Mouse (Mus musculus): ENCODE measurements around the gene Rab23. TPM values are rescaled to one million over a fixed set of nuclear protein-coding genes. Genes with fewer than 3 reads are reported as not detected.
A peak's percentile ranks its signal among the peaks of the same experiment; 100 is the strongest.

The Rab23 gene
- polyA plus RNA-seq, 1 experiment from 2014 or later = 21.3 TPM

DNA sequence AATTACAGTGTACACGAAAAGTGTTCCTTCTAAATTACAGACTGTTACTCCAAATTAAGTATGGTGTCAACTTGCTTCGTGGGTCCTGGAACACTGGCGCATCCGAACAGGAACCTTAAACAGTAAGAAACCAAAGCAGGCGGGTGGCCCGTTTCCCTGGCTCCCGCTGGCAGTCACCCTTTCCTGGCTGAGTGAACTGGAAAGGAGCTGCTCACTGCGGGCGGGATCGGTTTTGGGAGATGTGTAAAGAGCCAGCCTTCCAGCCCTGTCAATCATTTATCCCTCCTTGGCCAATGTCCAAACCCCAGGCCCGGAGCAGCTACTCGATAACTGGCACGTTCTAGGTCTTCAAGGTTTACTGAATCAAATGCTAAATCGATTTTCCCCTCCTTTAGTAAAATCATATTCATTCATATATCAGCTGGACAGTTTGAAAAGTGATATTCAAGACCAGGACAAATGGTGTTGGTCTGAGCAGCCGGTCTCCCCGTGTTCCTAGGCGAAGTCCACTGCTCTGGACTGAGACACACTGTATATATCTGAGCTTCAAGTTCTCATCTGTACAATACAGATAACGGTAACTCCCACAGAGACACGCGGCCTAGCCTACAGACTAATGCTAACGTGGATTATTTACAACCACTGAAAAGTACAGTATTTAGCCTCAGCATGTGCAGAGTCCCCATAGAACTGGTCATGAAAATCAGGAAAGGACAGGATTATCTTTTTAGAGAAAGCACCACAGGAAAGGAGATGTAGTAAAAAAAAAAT is 35.5 kb downstream of the Rab23 start:
- ATAC-seq (ENCODE audit: low read depth) (no peak), DNase-seq (ENCODE audit: low spot score) (peak; percentile 36)
- no peak overlapping the region for H3K4me3 ChIP-seq (ENCODE audit: low read depth, low read length)
- H3K9ac ChIP-seq (ENCODE audit: low read depth, low read length) = no peak overlapping the region
- no peaks in the 10 kb centered on the region for H3K36me3 ChIP-seq (ENCODE audit: control insufficient read depth, insufficient read depth, low read length)
- H3K4me2 ChIP-seq (ENCODE audit: low read depth, low read length) = peak overlapping the region; percentile 92; the same call in 1 of the 2 replicates
- H3K4me1 ChIP-seq (ENCODE audit: control insufficient read depth, insufficient read depth, low read length) = peaks cover 12% of the 10 kb centered on the region
- H3K27ac ChIP-seq (replicated peaks; ENCODE audit: low read depth, low read length) = no peak overlapping the region
- no peaks in the 10 kb centered on the region for H3K27me3 ChIP-seq (replicated peaks; ENCODE audit: control insufficient read depth, insufficient read depth, low read length)
- WGBS = 78% methylated on average over 21 of the region's 21 CpGs
- H3K9me3 ChIP-seq (ENCODE audit: control insufficient read depth, low read length) = no peaks in the 10 kb centered on the region

DNA sequence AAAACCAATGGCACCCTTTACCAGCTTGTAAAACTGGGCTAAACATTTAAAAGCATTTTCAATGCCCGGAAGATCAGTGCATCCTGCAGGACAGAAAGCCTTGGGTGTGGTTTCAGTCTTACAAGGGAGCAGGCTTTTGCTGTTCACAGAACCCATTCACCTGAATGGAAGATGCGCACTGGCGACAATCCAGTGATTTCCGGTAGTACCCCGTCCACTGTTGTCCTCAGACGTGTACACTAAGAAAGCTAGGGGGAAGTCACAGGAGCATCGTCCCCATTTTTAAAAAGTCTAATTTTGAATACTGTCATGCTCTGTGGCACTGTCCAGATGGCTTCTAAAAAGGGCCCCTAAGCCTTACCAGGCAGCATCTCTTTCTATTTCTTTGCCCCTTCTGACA is 36.1 kb downstream of the Rab23 start:
- H3K36me3 ChIP-seq (ENCODE audit: control insufficient read depth, insufficient read depth, low read length) = peaks cover 6% of the 10 kb centered on the region; the same call in 1 of the 2 replicates
- H3K9ac ChIP-seq (ENCODE audit: low read depth, low read length) = 0 out of 2 replicates have a peak overlapping the region, but pooled peaks have one; percentile 0
- DNase-seq (ENCODE audit: low spot score) (no peak), ATAC-seq (ENCODE audit: low read depth) (no peak)
- 88% methylated on average over 7 of the region's 7 CpGs for WGBS
- H3K27ac ChIP-seq (replicated peaks; ENCODE audit: low read depth, low read length) = no peak overlapping the region
- peaks cover 12% of the 10 kb centered on the region for H3K4me1 ChIP-seq (ENCODE audit: control insufficient read depth, insufficient read depth, low read length)
- H3K4me3 ChIP-seq (ENCODE audit: low read depth, low read length) = peak overlapping the region; percentile 77; the same call in 1 of the 2 replicates
- H3K4me2 ChIP-seq (ENCODE audit: low read depth, low read length) = peak overlapping the region; percentile 92
- no peaks in the 10 kb centered on the region for H3K27me3 ChIP-seq (replicated peaks; ENCODE audit: control insufficient read depth, insufficient read depth, low read length)
- no peaks in the 10 kb centered on the region for H3K9me3 ChIP-seq (ENCODE audit: control insufficient read depth, low read length)

DNA sequence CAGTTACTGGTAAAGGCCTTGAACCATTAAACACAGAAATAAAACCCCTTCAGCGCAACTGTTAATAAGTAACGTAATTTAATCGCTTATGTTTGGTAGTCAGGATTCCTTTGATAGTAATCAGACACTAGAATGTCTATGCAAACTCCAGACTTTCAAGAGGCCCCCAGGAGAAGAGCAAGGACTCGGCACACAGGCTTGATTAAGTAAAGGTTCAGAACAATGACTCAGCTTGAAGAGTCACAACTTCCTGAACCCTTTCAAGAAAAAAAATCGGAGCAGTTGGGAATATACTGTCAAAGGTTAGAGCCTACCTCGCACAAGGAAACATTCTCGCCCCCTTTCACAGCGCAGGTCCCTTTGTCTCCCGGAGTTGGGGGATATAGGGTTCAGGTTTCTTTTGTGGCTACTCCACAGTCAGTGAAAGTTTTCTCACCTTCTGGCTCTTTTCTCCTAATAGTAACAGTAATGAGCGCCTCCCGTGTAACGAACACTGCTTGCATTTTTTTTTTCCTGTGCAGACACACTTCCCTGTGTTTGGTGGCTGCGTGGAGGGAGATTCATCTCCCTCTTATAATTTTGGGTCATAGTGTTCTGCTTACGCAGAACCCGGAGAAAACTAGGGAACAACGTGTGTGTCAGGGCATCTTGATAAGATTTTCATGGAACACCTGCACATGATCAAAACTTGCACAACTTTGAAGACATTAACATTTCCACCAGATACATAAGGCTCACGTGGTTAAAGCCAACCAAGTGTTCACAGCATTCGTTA is 36.8 kb downstream of the Rab23 start:
- Histone ChIP-seq H3K4me3 (ENCODE audit: low read depth, low read length) (peak overlapping the region; percentile 77), H3K27me3 (replicated peaks; ENCODE audit: control insufficient read depth, insufficient read depth, low read length) (no peaks in the 10 kb centered on the region), H3K9me3 (ENCODE audit: control insufficient read depth, low read length) (no peaks in the 10 kb centered on the region), H3K36me3 (ENCODE audit: control insufficient read depth, insufficient read depth, low read length) (peaks cover 11% of the 10 kb centered on the region; the same call in 1 of the 2 replicates), H3K4me1 (ENCODE audit: control insufficient read depth, insufficient read depth, low read length) (peaks cover 12% of the 10 kb centered on the region), H3K27ac (replicated peaks; ENCODE audit: low read depth, low read length) (no peak overlapping the region), H3K9ac (ENCODE audit: low read depth, low read length) (peak overlapping the region; percentile 87; the same call in 1 of the 2 replicates), H3K4me2 (ENCODE audit: low read depth, low read length) (peak overlapping the region; percentile 92)
- 18% methylated on average over 18 of the region's 18 CpGs for WGBS
- ATAC-seq (ENCODE audit: low read depth) = no peak
- no peak for DNase-seq (ENCODE audit: low spot score)

DNA sequence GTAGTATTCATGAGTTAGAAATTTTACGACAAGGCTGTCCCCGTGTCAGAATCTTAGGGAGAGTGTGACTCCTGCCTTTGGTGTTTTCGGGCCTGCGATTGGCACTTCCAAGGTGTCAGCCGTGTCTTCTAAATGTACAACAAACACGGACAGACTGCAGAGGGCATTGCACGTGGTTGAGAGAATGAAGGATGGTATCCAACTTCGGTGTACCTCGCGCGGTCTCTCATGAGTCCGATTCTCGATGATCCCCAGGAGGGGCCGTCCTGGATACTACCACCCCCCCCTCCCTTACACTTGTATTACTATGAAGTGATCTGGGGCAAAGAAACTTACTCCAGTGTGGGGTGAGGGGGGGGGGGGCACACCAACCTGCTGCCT is 37.3 kb downstream of the Rab23 start:
- peak; percentile 24; the same call in 1 of the 2 replicates for ATAC-seq (ENCODE audit: low read depth)
- Histone ChIP-seq H3K4me3 (ENCODE audit: low read depth, low read length) (peak overlapping the region; percentile 77), H3K27me3 (replicated peaks; ENCODE audit: control insufficient read depth, insufficient read depth, low read length) (no peaks in the 10 kb centered on the region), H3K4me2 (ENCODE audit: low read depth, low read length) (peak overlapping the region; percentile 92), H3K9me3 (ENCODE audit: control insufficient read depth, low read length) (no peaks in the 10 kb centered on the region), H3K4me1 (ENCODE audit: control insufficient read depth, insufficient read depth, low read length) (peaks cover 12% of the 10 kb centered on the region), H3K36me3 (ENCODE audit: control insufficient read depth, insufficient read depth, low read length) (peaks cover 17% of the 10 kb centered on the region; the same call in 1 of the 2 replicates), H3K9ac (ENCODE audit: low read depth, low read length) (peak overlapping the region; percentile 87), H3K27ac (replicated peaks; ENCODE audit: low read depth, low read length) (no peak overlapping the region)
- DNase-seq (ENCODE audit: low spot score) = peak; percentile 17
- 3% methylated on average over 14 of the region's 14 CpGs for WGBS

DNA sequence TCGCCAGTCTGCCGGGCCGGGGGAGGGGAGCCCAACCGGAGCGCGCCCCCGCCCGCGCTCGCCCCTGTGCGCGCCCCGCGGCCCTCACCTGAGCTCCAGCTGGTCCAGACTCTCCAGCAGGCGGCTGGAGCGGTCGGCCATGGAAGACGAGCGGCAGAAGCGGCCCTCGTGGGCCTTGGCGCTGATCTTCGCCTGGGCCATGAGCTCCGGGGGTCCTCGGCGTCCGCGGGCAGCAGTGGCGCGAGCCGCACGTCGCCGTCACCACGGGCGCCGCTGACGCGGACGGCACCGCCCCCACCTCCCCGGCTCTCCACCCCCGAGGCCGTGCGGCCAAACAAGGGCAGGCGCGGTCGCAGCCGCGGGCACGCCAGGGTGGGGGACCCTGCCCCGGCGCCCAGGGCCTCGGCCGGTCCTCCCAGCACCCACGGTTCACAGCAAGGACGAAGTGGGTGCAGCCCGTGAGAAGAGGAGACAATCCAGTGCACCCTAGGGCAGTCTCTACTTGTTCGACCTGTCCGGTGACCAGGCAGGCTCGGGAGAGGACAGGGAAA is 37.9 kb downstream of the Rab23 start, which contains the start of gene Bag2:
Gene Bag2, minus strand, starts transcription at position 305 of the 551 bp plus-strand sequence.
- Histone ChIP-seq H3K27me3 (replicated peaks; ENCODE audit: control insufficient read depth, insufficient read depth, low read length) (no peaks in the 10 kb centered on the region), H3K27ac (replicated peaks; ENCODE audit: low read depth, low read length) (peak within 1 kb of the TSS; percentile 65; the same call in 1 of the 2 replicates), H3K4me1 (ENCODE audit: control insufficient read depth, insufficient read depth, low read length) (peaks cover 12% of the 10 kb centered on the region), H3K9me3 (ENCODE audit: control insufficient read depth, low read length) (no peaks in the 10 kb centered on the region), H3K9ac (ENCODE audit: low read depth, low read length) (peak within 1 kb of the TSS; percentile 87), H3K4me2 (ENCODE audit: low read depth, low read length) (peak within 1 kb of the TSS; percentile 92), H3K4me3 (ENCODE audit: low read depth, low read length) (peak within 1 kb of the TSS; percentile 77), H3K36me3 (ENCODE audit: control insufficient read depth, insufficient read depth, low read length) (peaks cover 22% of the 10 kb centered on the region; the same call in 1 of the 2 replicates)
- DNase-seq (ENCODE audit: low spot score) (peak; percentile 52), ATAC-seq (ENCODE audit: low read depth) (peak; percentile 85)
- 0% methylated on average over 19 of the region's 61 CpGs for WGBS

DNA sequence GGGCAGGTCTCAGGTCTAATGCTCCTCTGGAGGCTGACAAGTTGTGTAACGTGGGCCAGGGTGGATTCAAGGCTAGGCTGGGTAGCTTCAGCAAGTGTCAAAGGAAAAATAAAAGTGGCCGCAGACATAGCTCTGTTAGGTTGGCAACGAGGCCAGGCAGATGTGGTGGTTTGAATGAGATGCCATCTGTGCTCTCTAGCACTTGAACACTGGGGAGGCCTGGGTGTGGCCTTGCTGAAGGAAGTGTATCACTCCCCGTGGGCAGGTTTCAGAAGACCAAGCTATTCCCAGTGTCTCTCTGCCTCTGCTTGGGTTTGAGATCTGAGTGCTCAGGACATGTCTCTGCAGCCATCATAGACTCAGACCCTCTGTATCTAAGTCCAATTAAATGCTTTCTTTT is 38.8 kb downstream of the Rab23 start:
- no peaks in the 10 kb centered on the region for H3K27me3 ChIP-seq (replicated peaks; ENCODE audit: control insufficient read depth, insufficient read depth, low read length)
- no peak overlapping the region for H3K4me3 ChIP-seq (ENCODE audit: low read depth, low read length)
- 0 out of 2 replicates have a peak overlapping the region, but pooled peaks have one; percentile 92 for H3K4me2 ChIP-seq (ENCODE audit: low read depth, low read length)
- no peak for ATAC-seq (ENCODE audit: low read depth)
- H3K9ac ChIP-seq (ENCODE audit: low read depth, low read length) = no peak overlapping the region
- peaks cover 12% of the 10 kb centered on the region for H3K4me1 ChIP-seq (ENCODE audit: control insufficient read depth, insufficient read depth, low read length)
- no peak for DNase-seq (ENCODE audit: low spot score)
- no peaks in the 10 kb centered on the region for H3K9me3 ChIP-seq (ENCODE audit: control insufficient read depth, low read length)
- H3K36me3 ChIP-seq (ENCODE audit: control insufficient read depth, insufficient read depth, low read length) = peaks cover 23% of the 10 kb centered on the region; the same call in 1 of the 2 replicates
- H3K27ac ChIP-seq (replicated peaks; ENCODE audit: low read depth, low read length) = no peak overlapping the region
- WGBS = 59% methylated on average over 4 of the region's 4 CpGs

DNA sequence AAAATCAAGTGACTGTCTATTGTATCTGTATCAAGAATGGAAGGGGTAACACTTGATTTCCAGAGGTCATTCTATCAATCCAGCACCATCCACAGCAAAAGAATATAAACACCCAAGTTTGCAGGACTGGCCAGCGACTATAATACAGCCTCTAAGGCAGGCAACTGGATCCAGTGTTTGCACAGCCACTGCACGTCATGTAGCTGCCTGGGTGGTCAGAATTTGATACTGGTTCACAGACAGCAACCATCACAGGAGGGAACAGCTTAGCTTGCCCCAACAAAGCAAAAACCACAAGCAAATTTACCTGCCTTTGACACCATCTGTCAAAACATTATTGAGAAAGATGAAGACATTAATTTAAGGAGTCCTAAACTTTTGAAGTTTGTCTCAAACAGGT is 44.1 kb downstream of the Rab23 start:
- H3K9ac ChIP-seq (ENCODE audit: low read depth, low read length) = no peak overlapping the region
- no peaks in the 10 kb centered on the region for H3K27me3 ChIP-seq (replicated peaks; ENCODE audit: control insufficient read depth, insufficient read depth, low read length)
- H3K36me3 ChIP-seq (ENCODE audit: control insufficient read depth, insufficient read depth, low read length) = peaks cover 46% of the 10 kb centered on the region
- ATAC-seq (ENCODE audit: low read depth) (no peak), DNase-seq (ENCODE audit: low spot score) (peak; percentile 36)
- no peak overlapping the region for H3K4me2 ChIP-seq (ENCODE audit: low read depth, low read length)
- H3K4me1 ChIP-seq (ENCODE audit: control insufficient read depth, insufficient read depth, low read length) = no peaks in the 10 kb centered on the region
- no peak overlapping the region for H3K27ac ChIP-seq (replicated peaks; ENCODE audit: low read depth, low read length)
- H3K9me3 ChIP-seq (ENCODE audit: control insufficient read depth, low read length) = no peaks in the 10 kb centered on the region
- no peak overlapping the region for H3K4me3 ChIP-seq (ENCODE audit: low read depth, low read length)
- WGBS = 48% methylated on average over 2 of the region's 2 CpGs

DNA sequence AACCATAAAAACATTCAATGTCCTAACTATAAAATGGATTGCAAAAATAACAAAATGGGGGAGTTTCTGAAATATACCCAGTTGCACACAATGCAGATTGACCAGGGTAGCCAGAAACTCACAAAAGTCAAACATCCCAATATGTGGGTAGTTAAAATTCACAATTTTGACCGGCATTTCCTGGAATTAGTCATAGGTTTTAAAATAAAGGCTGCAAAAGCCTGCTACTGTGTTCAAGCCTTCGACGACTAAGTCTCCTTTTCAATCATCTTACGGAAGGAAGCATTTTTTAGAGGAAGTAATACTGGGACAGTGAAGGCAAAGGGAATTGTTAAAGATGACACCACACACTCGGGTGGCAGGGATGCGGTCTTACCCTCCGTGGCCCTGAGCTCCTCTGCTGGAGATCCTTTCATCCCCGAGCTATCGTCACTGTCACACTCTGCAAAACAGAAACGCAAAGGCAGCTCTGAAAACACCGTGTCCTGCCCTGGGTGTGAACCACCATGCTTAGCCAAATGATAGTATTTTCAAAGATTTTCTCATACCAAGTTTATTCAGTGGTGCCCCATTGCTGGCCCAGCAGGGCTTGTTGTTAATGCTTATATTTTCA is 45.9 kb downstream of the Rab23 start:
- ATAC-seq (ENCODE audit: low read depth) (no peak), DNase-seq (ENCODE audit: low spot score) (no peak)
- no peak overlapping the region for H3K9ac ChIP-seq (ENCODE audit: low read depth, low read length)
- peaks cover 59% of the 10 kb centered on the region for H3K36me3 ChIP-seq (ENCODE audit: control insufficient read depth, insufficient read depth, low read length)
- no peaks in the 10 kb centered on the region for H3K4me1 ChIP-seq (ENCODE audit: control insufficient read depth, insufficient read depth, low read length)
- H3K27ac ChIP-seq (replicated peaks; ENCODE audit: low read depth, low read length) = no peak overlapping the region
- H3K27me3 ChIP-seq (replicated peaks; ENCODE audit: control insufficient read depth, insufficient read depth, low read length) = no peaks in the 10 kb centered on the region
- WGBS = 81% methylated on average over 11 of the region's 11 CpGs
- no peaks in the 10 kb centered on the region for H3K9me3 ChIP-seq (ENCODE audit: control insufficient read depth, low read length)
- H3K4me3 ChIP-seq (ENCODE audit: low read depth, low read length) = no peak overlapping the region
- H3K4me2 ChIP-seq (ENCODE audit: low read depth, low read length) = no peak overlapping the region

Measured in embryonic facial prominence, embryonic 14.5 days (tissue).